Mouse (Mus musculus) layer of hippocampus, adult 8-10 months (tissue): ENCODE data around the gene Evx2. TPM values are rescaled to one million over a fixed set of nuclear protein-coding genes. Genes with fewer than 3 reads are reported as not detected.

ENCODE experiments used
- DNase-seq, 2 experiments: peaks; one replicate each; pipeline ENCODE4 v3.0.0; 2022; ENCODE audit warnings: low spot score in 2 of 2
- microRNA-seq, 2 experiments: library from miRNA; unstranded; fragments of <30 nt; microRNA quantifications; one replicate each; pipeline ENCODE4 v1.2.0; 2022
- total RNA-seq, 4 experiments: library from RNA; stranded (reverse); gene quantifications; 2 replicates each; pipeline ENCODE4 v1.2.4; 2022

The Evx2 gene
- total RNA-seq, 4 experiments from 2014 or later: not detected

DNA sequence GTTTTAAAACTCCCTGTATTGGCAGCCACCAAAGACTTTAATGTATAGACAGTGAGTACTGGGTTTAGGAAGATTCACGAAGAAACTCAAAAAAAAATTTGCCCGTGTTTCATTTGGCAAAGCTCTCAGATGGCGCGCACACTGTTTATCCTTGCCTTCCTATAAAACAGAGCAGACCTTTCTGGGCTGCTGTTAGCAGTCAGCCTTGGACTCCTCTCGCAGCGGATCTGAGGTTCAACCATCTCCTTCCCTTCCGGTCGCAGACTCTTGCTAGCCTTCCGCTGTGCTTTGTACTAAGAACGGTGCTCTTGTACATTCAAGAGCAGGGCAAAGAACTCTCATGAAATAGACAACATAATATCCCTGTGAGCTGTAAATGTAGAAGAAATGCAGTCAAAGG, 39.0 kb downstream of the Evx2 start:
- DNase-seq: no peak

DNA sequence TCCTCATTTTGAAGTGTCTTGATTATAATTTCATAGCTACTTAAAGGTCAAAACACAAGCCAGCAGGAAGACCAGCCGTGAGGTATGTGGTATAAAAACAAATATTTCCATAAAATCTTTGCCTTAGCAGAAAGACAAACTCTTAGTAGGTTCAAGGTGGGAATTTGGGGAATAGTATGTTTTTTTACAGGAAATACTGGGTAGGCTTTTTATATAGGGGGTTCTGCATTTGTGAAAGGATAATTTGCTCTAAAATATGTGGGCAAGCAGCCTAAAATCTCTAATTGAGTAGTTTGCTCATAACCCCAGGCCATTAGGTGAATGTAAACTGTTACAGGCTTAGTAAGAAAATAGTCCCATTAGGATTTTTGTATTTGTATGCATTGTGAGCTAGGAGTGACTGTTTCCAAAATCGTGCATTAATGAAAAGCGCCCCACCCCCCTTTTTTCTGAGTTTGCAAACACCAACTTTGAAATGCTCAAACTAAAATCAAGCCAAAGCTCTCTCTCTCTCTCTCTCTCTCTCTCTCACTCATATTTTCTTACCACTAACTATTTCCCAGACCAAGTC, 39.6 kb downstream of the Evx2 start:
- no peak for DNase-seq

DNA sequence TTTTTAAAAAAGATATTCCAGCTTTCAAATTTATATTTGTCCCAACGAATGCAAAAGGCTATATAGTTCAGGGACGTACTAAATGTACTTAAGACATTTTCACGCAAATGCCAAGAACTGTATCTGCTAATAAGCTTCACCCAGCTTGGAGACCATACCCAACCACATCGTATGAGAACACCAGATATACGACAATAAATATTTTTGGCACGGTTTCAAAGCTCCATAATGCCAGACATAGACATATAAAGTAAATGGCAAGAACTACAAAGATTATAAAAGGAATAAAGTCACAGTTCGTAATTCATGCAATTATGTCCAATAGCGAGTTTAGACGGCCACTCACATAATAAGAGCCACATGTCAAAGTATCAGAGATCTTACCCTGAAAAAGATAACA, 41.7 kb downstream of the Evx2 start:
- DNase-seq: no peak

DNA sequence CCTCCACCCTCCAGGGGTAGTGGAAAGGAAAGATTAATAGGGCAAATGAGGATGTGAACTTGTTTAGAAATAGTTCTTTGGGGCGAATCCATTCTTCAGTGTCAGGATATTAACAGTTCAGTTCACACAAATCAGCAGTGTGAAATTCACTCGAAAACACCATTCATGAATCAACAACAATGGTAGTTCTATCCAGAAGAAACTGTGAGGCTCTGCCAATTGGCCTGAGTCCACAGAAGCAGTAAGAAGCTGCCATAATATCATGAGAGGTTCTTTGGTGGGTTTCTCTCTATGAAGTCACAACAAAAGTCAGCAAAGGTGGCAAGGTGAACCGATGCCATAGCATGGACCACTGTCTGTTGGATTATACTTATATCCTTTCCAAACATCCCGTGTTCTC, 48.0 kb downstream of the Evx2 start:
- no peak for DNase-seq

DNA sequence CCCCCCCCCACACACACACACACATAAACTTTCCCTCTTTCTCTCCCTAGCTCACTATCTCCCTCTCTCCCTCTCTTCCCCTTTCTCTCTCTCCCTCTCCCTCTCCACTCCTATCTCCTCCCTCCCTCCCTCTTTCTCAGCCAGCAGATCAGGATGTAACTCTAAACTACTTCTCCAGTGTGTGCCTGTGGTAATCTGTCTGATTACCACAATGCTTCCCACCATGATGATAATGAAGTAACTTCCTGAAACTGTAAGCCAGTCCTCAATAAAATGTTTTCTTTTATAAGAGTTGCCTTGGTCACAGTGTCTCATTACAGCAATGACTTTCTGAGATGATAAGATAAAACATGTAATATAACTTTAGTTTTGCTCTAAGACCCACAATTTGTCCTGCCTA, 50.0 kb downstream of the Evx2 start:
- no peak for DNase-seq

DNA sequence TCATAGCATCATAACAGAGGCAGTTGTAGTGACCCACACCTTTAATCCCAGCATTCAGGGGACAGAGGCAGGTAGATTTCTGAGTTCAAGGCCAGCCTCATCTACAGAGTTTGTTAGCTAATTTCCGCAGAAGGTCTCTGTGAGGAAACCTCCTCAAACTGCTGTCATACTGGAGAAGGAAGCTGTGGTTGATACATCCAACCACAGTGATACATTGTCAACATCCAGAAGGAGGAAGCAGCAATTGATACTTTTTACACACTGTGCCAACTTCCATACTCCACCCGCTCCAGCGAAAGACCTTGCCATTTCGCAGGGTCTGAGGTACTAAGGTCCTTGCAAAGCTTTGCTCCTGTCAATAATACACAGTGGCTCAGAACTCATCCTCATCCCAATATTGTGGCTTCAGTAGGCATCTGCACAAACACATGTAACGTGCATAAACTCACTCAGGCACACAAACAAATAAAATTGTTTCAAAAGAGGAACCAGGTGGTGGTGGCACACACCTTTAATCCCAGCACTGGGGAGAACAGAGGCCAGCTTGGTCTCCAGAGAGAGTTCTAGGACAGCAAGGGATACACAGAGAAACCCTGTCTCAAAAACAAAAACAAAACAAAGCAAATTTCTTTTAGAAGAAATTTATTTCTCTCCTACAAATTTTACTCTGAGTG, 53.1 kb downstream of the Evx2 start:
- DNase-seq: no peak

DNA sequence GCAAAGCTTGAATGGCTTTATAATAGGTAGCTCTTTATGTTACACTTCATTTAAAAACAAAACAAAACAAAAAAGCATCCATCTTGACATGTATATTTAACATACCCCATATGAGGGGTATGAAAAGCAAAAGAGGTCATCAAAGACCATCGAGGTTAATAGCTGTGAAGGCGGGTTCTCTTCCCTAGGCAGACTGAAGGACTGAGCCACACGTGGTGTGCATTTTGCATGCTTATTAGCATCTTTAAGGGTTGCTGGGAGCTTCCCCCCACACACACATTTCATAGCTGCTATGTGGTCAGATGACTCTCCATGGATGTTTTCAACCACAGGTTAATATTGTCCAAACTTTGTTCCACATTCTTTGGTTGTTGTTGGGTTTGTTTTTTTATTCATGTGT, 55.3 kb downstream of the Evx2 start:
- DNase-seq: no peak

Small RNA genes within 50 kb of the gene (microRNA-seq; reads per million reads assigned to microRNA genes)
- gene Gm44463: 0 reads per million in 2 experiments

Other genes starting within 250 kb of the Evx2 start
- 10 to 100 TPM; 49.6 to 66.6 (median 60.5) TPM for gene Lnpk, start 80.1 kb downstream of the Evx2 start, total RNA-seq
- not detected for gene Hoxd13, start 8.8 kb upstream of the Evx2 start, total RNA-seq
- gene Hoxd12, start 15.5 kb upstream of the Evx2 start, total RNA-seq: not detected
- gene Hoxd11, start 20.0 kb upstream of the Evx2 start, total RNA-seq: not detected
- gene Hoxd10, start 32.4 kb upstream of the Evx2 start, total RNA-seq: not detected
- not detected for gene Hoxd9, start 38.2 kb upstream of the Evx2 start, total RNA-seq
- not detected for gene Hoxd8, start 45.1 kb upstream of the Evx2 start, total RNA-seq
- not detected for gene Hoxd3, start 52.4 kb upstream of the Evx2 start, total RNA-seq
- not detected for gene Hoxd4, start 52.4 kb upstream of the Evx2 start, total RNA-seq
- gene Gm28230, start 67.2 kb upstream of the Evx2 start, total RNA-seq: not detected
- gene Hoxd1, start 103.4 kb upstream of the Evx2 start, total RNA-seq: under 1 TPM in 2 of 4 experiments, not detected in 2; 0.17 to 0.27 TPM
- 10 to 100 TPM; 41.0 to 46.5 (median 43.9) TPM for gene Mtx2, start 166.2 kb upstream of the Evx2 start, total RNA-seq